Mouse (Mus musculus): ENCODE results near the gene Pou3f4. TPM values are rescaled to one million over a fixed set of nuclear protein-coding genes. Genes with fewer than 3 reads are reported as not detected.
"Not testable (repeated sequence)": the region's sequence is repeated elsewhere in the genome, so short reads cannot be mapped to it uniquely, and the experiment has no call there.

The Pou3f4 gene
- 7.9 and 9.6 TPM in 2 replicates for polyA plus RNA-seq (2014; fragmentation: Nextera tagmentation; extraction: Ambion mirVana)

- Histone ChIP-seq H3K4me2 (ENCODE audit: low read depth) (peak within 1 kb of the TSS; percentile 38), H3K9ac (ENCODE audit: low read length) (peak within 1 kb of the TSS; percentile 50), H3K4me3 (ENCODE audit: low read depth, low read length) (peak within 1 kb of the TSS; percentile 47), H3K27me3 (ENCODE audit: control insufficient read depth, insufficient read depth, low read length) (no peaks in the 10 kb centered on the region), H3K9me3 (ENCODE audit: control insufficient read depth, low read length) (no peaks in the 10 kb centered on the region), H3K36me3 (ENCODE audit: control insufficient read depth, insufficient read depth, low read length) (no peaks in the 10 kb centered on the region), H3K4me1 (ENCODE audit: control insufficient read depth, insufficient read depth, low read length) (no peaks in the 10 kb centered on the region), H3K27ac (ENCODE audit: low read depth, low read length) (peak within 1 kb of the TSS; percentile 85)
- 21% methylated on average over 20 of the region's 20 CpGs for WGBS
- ATAC-seq (ENCODE audit: insufficient read depth, low FRiP score, low TSS enrichment), result peak; percentile 83
- peak; percentile 83 for DNase-seq (ENCODE audit: low spot score)
Observed at GRCm38 (mm10) chrX:110814151-110814571, at the start of gene Pou3f4. Pou3f4 (plus strand) TSS chrX:110814280.

- H3K9me3 ChIP-seq (ENCODE audit: control insufficient read depth, low read length), result no peaks in the 10 kb centered on the region
- no peaks in the 10 kb centered on the region for H3K27me3 ChIP-seq (ENCODE audit: control insufficient read depth, insufficient read depth, low read length)
- ATAC-seq (ENCODE audit: insufficient read depth, low FRiP score, low TSS enrichment) (no peak), DNase-seq (ENCODE audit: low spot score) (no peak)
- H3K36me3 ChIP-seq (ENCODE audit: control insufficient read depth, insufficient read depth, low read length), result no peaks in the 10 kb centered on the region
- no peak overlapping the region for H3K4me3 ChIP-seq (ENCODE audit: low read depth, low read length)
- H3K4me1 ChIP-seq (ENCODE audit: control insufficient read depth, insufficient read depth, low read length), result no peaks in the 10 kb centered on the region
- H3K4me2 ChIP-seq (ENCODE audit: low read depth), result no peak overlapping the region
- H3K27ac ChIP-seq (ENCODE audit: low read depth, low read length), result no peak overlapping the region
- no peak overlapping the region for H3K9ac ChIP-seq (ENCODE audit: low read length)
- 68% methylated on average over 1 of the region's 1 CpGs for WGBS
Observed at GRCm38 (mm10) chrX:110765939-110766338, 48.1 kb upstream of the Pou3f4 start.

GRCm38 (mm10) chrX:110774807-110775206, 39.3 kb upstream of the Pou3f4 start:
- not testable (repeated sequence) for H3K4me1 ChIP-seq (ENCODE audit: control insufficient read depth, insufficient read depth, low read length); H3K36me3 ChIP-seq (ENCODE audit: control insufficient read depth, insufficient read depth, low read length)

GRCm38 (mm10) chrX:110802502-110802901, 11.6 kb upstream of the Pou3f4 start:
- H3K4me2 ChIP-seq (ENCODE audit: low read depth), result no peak overlapping the region
- no peak overlapping the region for H3K27ac ChIP-seq (ENCODE audit: low read depth, low read length)
- no peak overlapping the region for H3K4me3 ChIP-seq (ENCODE audit: low read depth, low read length)
- DNase-seq (ENCODE audit: low spot score) (no peak), ATAC-seq (ENCODE audit: insufficient read depth, low FRiP score, low TSS enrichment) (no peak; the same call in 1 of the 2 replicates)
- no peaks in the 10 kb centered on the region for H3K9me3 ChIP-seq (ENCODE audit: control insufficient read depth, low read length)
- H3K9ac ChIP-seq (ENCODE audit: low read length), result no peak overlapping the region
- H3K4me1 ChIP-seq (ENCODE audit: control insufficient read depth, insufficient read depth, low read length), result no peaks in the 10 kb centered on the region
- no peaks in the 10 kb centered on the region for H3K27me3 ChIP-seq (ENCODE audit: control insufficient read depth, insufficient read depth, low read length)
- no peaks in the 10 kb centered on the region for H3K36me3 ChIP-seq (ENCODE audit: control insufficient read depth, insufficient read depth, low read length)
- WGBS, result 40% methylated on average over 2 of the region's 2 CpGs

More at GRCm38 (mm10) chrX:110774807-110775206, 39.3 kb upstream of the Pou3f4 start:
- H3K9ac ChIP-seq (ENCODE audit: low read length); ATAC-seq (ENCODE audit: insufficient read depth, low FRiP score, low TSS enrichment); H3K9me3 ChIP-seq (ENCODE audit: control insufficient read depth, low read length); H3K4me3 ChIP-seq (ENCODE audit: low read depth, low read length); H3K27ac ChIP-seq (ENCODE audit: low read depth, low read length); H3K27me3 ChIP-seq (ENCODE audit: control insufficient read depth, insufficient read depth, low read length); H3K4me2 ChIP-seq (ENCODE audit: low read depth); DNase-seq (ENCODE audit: low spot score): not testable (repeated sequence)

- DNase-seq (ENCODE audit: low spot score) (peak; percentile 32), ATAC-seq (ENCODE audit: insufficient read depth, low FRiP score, low TSS enrichment) (peak; percentile 29; the same call in 1 of the 2 replicates)
- Histone ChIP-seq H3K4me3 (ENCODE audit: low read depth, low read length) (peak overlapping the region; percentile 15; the same call in 1 of the 2 replicates), H3K9me3 (ENCODE audit: control insufficient read depth, low read length) (no peaks in the 10 kb centered on the region), H3K9ac (ENCODE audit: low read length) (no peak overlapping the region), H3K4me1 (ENCODE audit: control insufficient read depth, insufficient read depth, low read length) (no peaks in the 10 kb centered on the region), H3K27ac (ENCODE audit: low read depth, low read length) (peak overlapping the region; percentile 81), H3K27me3 (ENCODE audit: control insufficient read depth, insufficient read depth, low read length) (no peaks in the 10 kb centered on the region), H3K36me3 (ENCODE audit: control insufficient read depth, insufficient read depth, low read length) (no peaks in the 10 kb centered on the region), H3K4me2 (ENCODE audit: low read depth) (peak overlapping the region; percentile 17)
- 42% methylated on average over 4 of the region's 4 CpGs for WGBS
Observed at GRCm38 (mm10) chrX:110810001-110810578, 4.0 kb upstream of the Pou3f4 start.

GRCm38 (mm10) chrX:110810753-110811506, 3.1 kb upstream of the Pou3f4 start:
- no peaks in the 10 kb centered on the region for H3K9me3 ChIP-seq (ENCODE audit: control insufficient read depth, low read length)
- peak overlapping the region; percentile 81 for H3K27ac ChIP-seq (ENCODE audit: low read depth, low read length)
- DNase-seq (ENCODE audit: low spot score) (peak; percentile 19), ATAC-seq (ENCODE audit: insufficient read depth, low FRiP score, low TSS enrichment) (peak; percentile 56)
- no peaks in the 10 kb centered on the region for H3K4me1 ChIP-seq (ENCODE audit: control insufficient read depth, insufficient read depth, low read length)
- H3K27me3 ChIP-seq (ENCODE audit: control insufficient read depth, insufficient read depth, low read length), result no peaks in the 10 kb centered on the region
- no peak overlapping the region for H3K9ac ChIP-seq (ENCODE audit: low read length)
- peak overlapping the region; percentile 30; the same call in 1 of the 2 replicates for H3K4me2 ChIP-seq (ENCODE audit: low read depth)
- 38% methylated on average over 5 of the region's 5 CpGs for WGBS
- peak overlapping the region; percentile 29; the same call in 1 of the 2 replicates for H3K4me3 ChIP-seq (ENCODE audit: low read depth, low read length)
- H3K36me3 ChIP-seq (ENCODE audit: control insufficient read depth, insufficient read depth, low read length), result no peaks in the 10 kb centered on the region

GRCm38 (mm10) chrX:110812071-110812470, 2.0 kb upstream of the Pou3f4 start:
- DNase-seq (ENCODE audit: low spot score) (no peak), ATAC-seq (ENCODE audit: insufficient read depth, low FRiP score, low TSS enrichment) (no peak)
- no peaks in the 10 kb centered on the region for H3K36me3 ChIP-seq (ENCODE audit: control insufficient read depth, insufficient read depth, low read length)
- H3K4me1 ChIP-seq (ENCODE audit: control insufficient read depth, insufficient read depth, low read length), result no peaks in the 10 kb centered on the region
- H3K27ac ChIP-seq (ENCODE audit: low read depth, low read length), result 0 out of 2 replicates have a peak overlapping the region, but pooled peaks have one; percentile 81
- H3K9ac ChIP-seq (ENCODE audit: low read length), result no peak overlapping the region; the same call in 1 of the 2 replicates
- 27% methylated on average over 5 of the region's 5 CpGs for WGBS
- H3K4me2 ChIP-seq (ENCODE audit: low read depth), result peak overlapping the region; percentile 30
- no peaks in the 10 kb centered on the region for H3K9me3 ChIP-seq (ENCODE audit: control insufficient read depth, low read length)
- H3K4me3 ChIP-seq (ENCODE audit: low read depth, low read length), result peak overlapping the region; percentile 29
- no peaks in the 10 kb centered on the region for H3K27me3 ChIP-seq (ENCODE audit: control insufficient read depth, insufficient read depth, low read length)

- 22% methylated on average over 5 of the region's 5 CpGs for WGBS
- no peak for ATAC-seq (ENCODE audit: insufficient read depth, low FRiP score, low TSS enrichment)
- Histone ChIP-seq H3K9ac (ENCODE audit: low read length) (peak overlapping the region; percentile 14; the same call in 1 of the 2 replicates), H3K27me3 (ENCODE audit: control insufficient read depth, insufficient read depth, low read length) (no peaks in the 10 kb centered on the region), H3K27ac (ENCODE audit: low read depth, low read length) (peak overlapping the region; percentile 39; the same call in 1 of the 2 replicates), H3K9me3 (ENCODE audit: control insufficient read depth, low read length) (no peaks in the 10 kb centered on the region), H3K4me3 (ENCODE audit: low read depth, low read length) (peak overlapping the region; percentile 47), H3K4me1 (ENCODE audit: control insufficient read depth, insufficient read depth, low read length) (no peaks in the 10 kb centered on the region), H3K4me2 (ENCODE audit: low read depth) (peak overlapping the region; percentile 38), H3K36me3 (ENCODE audit: control insufficient read depth, insufficient read depth, low read length) (no peaks in the 10 kb centered on the region)
- no peak for DNase-seq (ENCODE audit: low spot score)
Observed at GRCm38 (mm10) chrX:110813401-110813800, 679 bp upstream of the Pou3f4 start.

Measured in neural tube, embryonic 11.5 days (tissue).